Mouse (Mus musculus) lung, postnatal 36 days (tissue): ENCODE data around the gene Zbtb20.

Source experiments
- DNase-seq: peaks from one replicate; pipeline ENCODE4 v3.0.0; 2022; ENCODE audit warnings: mixed read lengths

Gene Zbtb20

GRCm38 (mm10) chr16:42875852-42875980 is at the start of gene Zbtb20:
TSS of gene Zbtb20 (plus strand) at chr16:42875881.
- DNase-seq, result no peak

- DNase-seq, result peak; percentile 13
Observed at GRCm38 (mm10) chr16:42835940-42836339, 39.7 kb upstream of the Zbtb20 start.

GRCm38 (mm10) chr16:42836404-42837120 is 39.1 kb upstream of the Zbtb20 start:
- no peak for DNase-seq

- DNase-seq, result no peak
Observed at GRCm38 (mm10) chr16:42838226-42838625, 37.5 kb upstream of the Zbtb20 start.

- no peak for DNase-seq
Observed at GRCm38 (mm10) chr16:42857564-42858183, 18.0 kb upstream of the Zbtb20 start.

GRCm38 (mm10) chr16:42859251-42859650 is 16.4 kb upstream of the Zbtb20 start:
- DNase-seq, result no peak

- DNase-seq, result no peak
Observed at GRCm38 (mm10) chr16:42863231-42863630, 12.4 kb upstream of the Zbtb20 start.

- peak; percentile 32 for DNase-seq
Observed at GRCm38 (mm10) chr16:42866061-42866460, 9.6 kb upstream of the Zbtb20 start.

GRCm38 (mm10) chr16:42872101-42872500 is 3.6 kb upstream of the Zbtb20 start:
- no peak for DNase-seq

GRCm38 (mm10) chr16:42873942-42874341 is 1.7 kb upstream of the Zbtb20 start:
- no peak for DNase-seq

GRCm38 (mm10) chr16:42874456-42874855 is 1.2 kb upstream of the Zbtb20 start:
- peak; percentile 75 for DNase-seq

GRCm38 (mm10) chr16:42874910-42875851 is 500 bp upstream of the Zbtb20 start:
- peak; percentile 99 for DNase-seq

GRCm38 (mm10) chr16:42876021-42877000 is 630 bp downstream of the Zbtb20 start:
- DNase-seq, result peak; percentile 75

- no peak for DNase-seq
Observed at GRCm38 (mm10) chr16:42880046-42880445, 4.4 kb downstream of the Zbtb20 start.

- peak; percentile 35 for DNase-seq
Observed at GRCm38 (mm10) chr16:42885538-42885937, 9.9 kb downstream of the Zbtb20 start.

GRCm38 (mm10) chr16:42885964-42886363 is 10.3 kb downstream of the Zbtb20 start:
- no peak for DNase-seq

- DNase-seq, result peak; percentile 50
Observed at GRCm38 (mm10) chr16:42897125-42897693, 21.5 kb downstream of the Zbtb20 start.

- DNase-seq, result no peak
Observed at GRCm38 (mm10) chr16:42900328-42900727, 24.6 kb downstream of the Zbtb20 start.

- DNase-seq, result peak; percentile 79
Observed at GRCm38 (mm10) chr16:42907283-42907701, 31.6 kb downstream of the Zbtb20 start.

- no peak for DNase-seq
Observed at GRCm38 (mm10) chr16:42908381-42908780, 32.7 kb downstream of the Zbtb20 start.

- no peak for DNase-seq
Observed at GRCm38 (mm10) chr16:42908896-42909295, 33.2 kb downstream of the Zbtb20 start.

GRCm38 (mm10) chr16:42910016-42910415 is 34.3 kb downstream of the Zbtb20 start:
- peak; percentile 40 for DNase-seq
